Mouse (Mus musculus): ENCODE results near the gene Sat2. TPM values are rescaled to one million over a fixed set of nuclear protein-coding genes. Genes with fewer than 3 reads are reported as not detected.

Sat2 gene
- 2.5 and 4.3 TPM in 2 replicates for polyA plus RNA-seq (2012; ENCODE audit: insufficient read depth, insufficient read length, missing spikeins)

GRCm38 (mm10) chr11:69621571-69622268 lies at the start of gene Sat2:
TSS of gene Sat2 (plus strand) at chr11:69622024.
- H3K4me1 ChIP-seq (ENCODE audit: control insufficient read depth, insufficient read depth, low read length), result peaks cover 3% of the 10 kb centered on the region
- peak within 1 kb of the TSS; percentile 65 for H3K4me3 ChIP-seq (ENCODE audit: insufficient read depth, low read length)
- no peak for TF ChIP-seq POLR2A (IDR thresholded peaks at IDR 0.05; ENCODE audit: borderline replicate concordance, low read depth, low read length)
- no peak for TF ChIP-seq CTCF (IDR thresholded peaks at IDR 0.05; ENCODE audit: low read depth, low read length)
- H3K27ac ChIP-seq (ENCODE audit: insufficient read depth, low read depth, low read length), result no peak within 1 kb of the TSS

- no peak overlapping the region for H3K4me3 ChIP-seq (ENCODE audit: insufficient read depth, low read length)
- peaks cover 9% of the 10 kb centered on the region for H3K4me1 ChIP-seq (ENCODE audit: control insufficient read depth, insufficient read depth, low read length)
- TF ChIP-seq POLR2A (IDR thresholded peaks at IDR 0.05; ENCODE audit: borderline replicate concordance, low read depth, low read length) (no peak), CTCF (IDR thresholded peaks at IDR 0.05; ENCODE audit: low read depth, low read length) (no peak)
- H3K27ac ChIP-seq (ENCODE audit: insufficient read depth, low read depth, low read length), result no peak overlapping the region
Measured at GRCm38 (mm10) chr11:69575220-69575619, 46.6 kb upstream of the Sat2 start.

- Histone ChIP-seq H3K4me1 (ENCODE audit: control insufficient read depth, insufficient read depth, low read length) (peaks cover 9% of the 10 kb centered on the region), H3K4me3 (ENCODE audit: insufficient read depth, low read length) (no peak overlapping the region), H3K27ac (ENCODE audit: insufficient read depth, low read depth, low read length) (no peak overlapping the region)
- TF ChIP-seq POLR2A (IDR thresholded peaks at IDR 0.05; ENCODE audit: borderline replicate concordance, low read depth, low read length) (no peak), CTCF (IDR thresholded peaks at IDR 0.05; ENCODE audit: low read depth, low read length) (no peak)
Measured at GRCm38 (mm10) chr11:69576307-69576706, 45.5 kb upstream of the Sat2 start.

GRCm38 (mm10) chr11:69578301-69578700 lies 43.5 kb upstream of the Sat2 start:
- TF ChIP-seq POLR2A (IDR thresholded peaks at IDR 0.05; ENCODE audit: borderline replicate concordance, low read depth, low read length), result no peak
- no peak for TF ChIP-seq CTCF (IDR thresholded peaks at IDR 0.05; ENCODE audit: low read depth, low read length)
- H3K4me1 ChIP-seq (ENCODE audit: control insufficient read depth, insufficient read depth, low read length), result peaks cover 19% of the 10 kb centered on the region
- H3K4me3 ChIP-seq (ENCODE audit: insufficient read depth, low read length), result peak overlapping the region; percentile 72
- no peak overlapping the region for H3K27ac ChIP-seq (ENCODE audit: insufficient read depth, low read depth, low read length)

- Histone ChIP-seq H3K4me3 (ENCODE audit: insufficient read depth, low read length) (peak overlapping the region; percentile 99), H3K4me1 (ENCODE audit: control insufficient read depth, insufficient read depth, low read length) (peaks cover 25% of the 10 kb centered on the region)
- TF ChIP-seq CTCF (IDR thresholded peaks at IDR 0.05; ENCODE audit: low read depth, low read length) (peak; percentile 99), POLR2A (IDR thresholded peaks at IDR 0.05; ENCODE audit: borderline replicate concordance, low read depth, low read length) (no peak)
Measured at GRCm38 (mm10) chr11:69579128-69580017, 42.5 kb upstream of the Sat2 start.

GRCm38 (mm10) chr11:69580091-69580514 lies 41.7 kb upstream of the Sat2 start, which contains the start of the genes Wrap53 and Trp53:
TSS of gene Wrap53 (minus strand) at chr11:69580255.
TSS of gene Trp53 (plus strand) at chr11:69580359.
- Histone ChIP-seq H3K27ac (ENCODE audit: insufficient read depth, low read depth, low read length) (peak within 1 kb of the TSS; percentile 96), H3K4me3 (ENCODE audit: insufficient read depth, low read length) (peak within 1 kb of the TSS; percentile 99), H3K4me1 (ENCODE audit: control insufficient read depth, insufficient read depth, low read length) (peaks cover 32% of the 10 kb centered on the region)
- TF ChIP-seq CTCF (IDR thresholded peaks at IDR 0.05; ENCODE audit: low read depth, low read length) (no peak), POLR2A (IDR thresholded peaks at IDR 0.05; ENCODE audit: borderline replicate concordance, low read depth, low read length) (peak; percentile 78; the same call in 1 of the 2 replicates)

More at GRCm38 (mm10) chr11:69579128-69580017, 42.5 kb upstream of the Sat2 start:
- peak overlapping the region; percentile 52 for H3K27ac ChIP-seq (ENCODE audit: insufficient read depth, low read depth, low read length)

- Histone ChIP-seq H3K4me3 (ENCODE audit: insufficient read depth, low read length) (peak overlapping the region; percentile 99), H3K27ac (ENCODE audit: insufficient read depth, low read depth, low read length) (peak overlapping the region; percentile 96), H3K4me1 (ENCODE audit: control insufficient read depth, insufficient read depth, low read length) (peaks cover 38% of the 10 kb centered on the region)
- no peak for TF ChIP-seq POLR2A (IDR thresholded peaks at IDR 0.05; ENCODE audit: borderline replicate concordance, low read depth, low read length)
- TF ChIP-seq CTCF (IDR thresholded peaks at IDR 0.05; ENCODE audit: low read depth, low read length), result no peak
Measured at GRCm38 (mm10) chr11:69580572-69581146, 41.2 kb upstream of the Sat2 start.

GRCm38 (mm10) chr11:69581147-69581688 lies 40.6 kb upstream of the Sat2 start:
- H3K4me3 ChIP-seq (ENCODE audit: insufficient read depth, low read length), result peak overlapping the region; percentile 99
- peaks cover 42% of the 10 kb centered on the region for H3K4me1 ChIP-seq (ENCODE audit: control insufficient read depth, insufficient read depth, low read length)
- peak overlapping the region; percentile 96 for H3K27ac ChIP-seq (ENCODE audit: insufficient read depth, low read depth, low read length)
- TF ChIP-seq CTCF (IDR thresholded peaks at IDR 0.05; ENCODE audit: low read depth, low read length) (no peak), POLR2A (IDR thresholded peaks at IDR 0.05; ENCODE audit: borderline replicate concordance, low read depth, low read length) (peak; percentile 63; the same call in 1 of the 2 replicates)

GRCm38 (mm10) chr11:69581814-69582213 lies 40.0 kb upstream of the Sat2 start:
- TF ChIP-seq POLR2A (IDR thresholded peaks at IDR 0.05; ENCODE audit: borderline replicate concordance, low read depth, low read length) (no peak), CTCF (IDR thresholded peaks at IDR 0.05; ENCODE audit: low read depth, low read length) (no peak)
- Histone ChIP-seq H3K27ac (ENCODE audit: insufficient read depth, low read depth, low read length) (peak overlapping the region; percentile 45), H3K4me1 (ENCODE audit: control insufficient read depth, insufficient read depth, low read length) (peaks cover 48% of the 10 kb centered on the region), H3K4me3 (ENCODE audit: insufficient read depth, low read length) (peak overlapping the region; percentile 99)
